Mouse (Mus musculus) forebrain, embryonic 16.5 days (tissue): ENCODE results near the gene Thada. TPM values are rescaled to one million over a fixed set of nuclear protein-coding genes. Genes with fewer than 3 reads are reported as not detected.

Experiments
- ATAC-seq: fragments of 200-750 bp; cut with Nextera tagmentation; 2 replicates; pipeline ENCODE4 v1.8.0; 2017; ENCODE audit warnings: mild to moderate bottlenecking, moderate library complexity
- H3K27ac ChIP-seq: fragments of 300-500 bp; sonication (generic); 2 replicates; pipeline ENCODE4 v1.5.1; 2014; ENCODE audit warnings: low read length, control low read depth
- H3K27me3 ChIP-seq: fragments of 300-500 bp; sonication (generic); replicated peaks from 2 replicates; pipeline ENCODE4 v1.6.1; 2014; ENCODE audit warnings: low read length; ENCODE audit not compliant: control insufficient read depth, insufficient read depth
- H3K36me3 ChIP-seq: fragments of 300-500 bp; sonication (generic); 2 replicates; pipeline ENCODE4 v1.6.1; 2014; ENCODE audit not compliant: control insufficient read depth, insufficient read depth
- H3K4me1 ChIP-seq: fragments of 300-500 bp; sonication (generic); replicated peaks from 2 replicates; pipeline ENCODE4 v1.6.1; 2014; ENCODE audit warnings: low read length; ENCODE audit not compliant: control insufficient read depth, insufficient read depth
- H3K4me2 ChIP-seq: fragments of 300-500 bp; sonication (generic); 2 replicates; pipeline ENCODE4 v1.6.1; 2014; ENCODE audit warnings: mild to moderate bottlenecking, low read length, control low read depth
- H3K4me3 ChIP-seq: fragments of 300-500 bp; sonication (generic); replicated peaks from 2 replicates; pipeline ENCODE4 v1.5.1; 2014; ENCODE audit warnings: mild to moderate bottlenecking, low read length, control low read depth
- H3K9ac ChIP-seq: fragments of 300-500 bp; sonication (generic); replicated peaks from 2 replicates; pipeline ENCODE4 v1.6.1; 2014; ENCODE audit warnings: low read depth, low read length, control low read depth
- H3K9me3 ChIP-seq: fragments of 300-500 bp; sonication (generic); 2 replicates; pipeline ENCODE4 v1.6.1; 2016; ENCODE audit warnings: low read length; ENCODE audit not compliant: control insufficient read depth
- WGBS: fragments of 180-500 bp; shearing (Covaris S2); extraction: QIAGEN DNeasy Blood & Tissue Kit; methylation state at CpG from one replicate; pipeline ENCODE4 v1.1.7; 2014; 5-methylcytosine and 5-hydroxymethylcytosine counted together
- polyA plus RNA-seq: library from polyadenylated mRNA; unstranded; fragments of >200 nt; fragmentation: Nextera tagmentation; extraction: Ambion mirVana; gene quantifications from 2 replicates; pipeline ENCODE4 v1.2.1, GENCODE M21; 2015

Gene Thada
- polyA plus RNA-seq, 1 experiment from 2014 or later = 6.6 TPM

DNA sequence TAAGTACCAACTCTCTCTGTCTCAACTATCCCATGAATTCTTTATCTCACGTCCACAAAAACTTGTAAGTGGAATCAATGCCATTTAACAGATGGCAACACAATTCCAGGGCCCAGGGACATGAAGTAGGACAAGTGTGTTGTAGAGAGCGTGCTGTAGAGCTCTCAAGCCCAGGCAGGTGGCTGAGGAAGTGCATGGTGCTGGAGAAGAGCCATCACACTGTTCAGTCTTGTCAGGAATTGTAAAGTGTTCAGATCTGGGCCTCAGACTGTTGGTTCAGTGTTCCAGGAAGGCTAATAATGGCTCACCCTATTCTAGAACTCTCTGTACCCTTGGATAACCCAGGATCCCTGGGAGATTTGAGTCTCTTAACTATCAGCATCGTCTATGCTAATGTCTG lies 321.9 kb downstream of the Thada start:
- H3K9me3 ChIP-seq = no peaks in the 10 kb centered on the region
- no peak overlapping the region for H3K27ac ChIP-seq
- WGBS = 83% methylated on average over 3 of the region's 3 CpGs
- H3K9ac ChIP-seq = no peak overlapping the region
- no peaks in the 10 kb centered on the region for H3K27me3 ChIP-seq
- H3K4me3 ChIP-seq = no peak overlapping the region
- peaks cover 11% of the 10 kb centered on the region for H3K4me1 ChIP-seq
- H3K36me3 ChIP-seq = no peaks in the 10 kb centered on the region
- ATAC-seq = no peak
- no peak overlapping the region for H3K4me2 ChIP-seq

GRCm38 (mm10) chr17:84143219-84143844 lies 322.7 kb downstream of the Thada start:
- WGBS = 60% methylated on average over 12 of the region's 12 CpGs
- Histone ChIP-seq H3K27ac (no peak overlapping the region), H3K36me3 (no peaks in the 10 kb centered on the region), H3K9me3 (no peaks in the 10 kb centered on the region), H3K27me3 (no peaks in the 10 kb centered on the region), H3K4me3 (no peak overlapping the region), H3K4me1 (0 out of 2 replicates have a peak, but pooled peaks cover 4% of the 10 kb centered on the region), H3K9ac (no peak overlapping the region), H3K4me2 (no peak overlapping the region)
- ATAC-seq = no peak

DNA sequence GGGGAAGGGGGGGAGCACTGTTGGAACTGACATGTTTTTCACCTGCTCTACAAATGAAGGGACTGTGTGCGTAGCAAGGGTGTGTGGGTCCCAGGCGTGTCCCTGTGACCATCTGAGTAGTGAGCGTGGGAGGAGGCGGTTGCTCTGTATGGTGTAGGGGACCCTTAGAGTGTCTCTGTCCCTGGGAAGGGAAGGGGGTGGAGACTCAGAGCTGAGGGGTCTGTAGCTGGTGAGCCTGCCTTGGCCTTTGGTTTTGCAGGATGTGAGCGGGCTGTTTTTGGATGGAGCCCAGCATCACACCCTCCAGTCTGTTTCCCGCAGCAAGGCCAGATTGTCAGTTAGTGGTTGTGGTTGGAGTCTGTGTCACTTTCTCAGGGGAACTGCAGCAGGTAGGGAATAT lies 324.3 kb downstream of the Thada start:
- Histone ChIP-seq H3K4me3 (no peak overlapping the region), H3K27ac (no peak overlapping the region), H3K4me1 (0 out of 2 replicates have a peak, but pooled peaks cover 4% of the 10 kb centered on the region), H3K9me3 (no peaks in the 10 kb centered on the region), H3K27me3 (no peaks in the 10 kb centered on the region), H3K4me2 (no peak overlapping the region), H3K36me3 (no peaks in the 10 kb centered on the region), H3K9ac (no peak overlapping the region)
- no peak for ATAC-seq
- 80% methylated on average over 6 of the region's 6 CpGs for WGBS

- Histone ChIP-seq H3K9ac (no peak overlapping the region), H3K9me3 (no peaks in the 10 kb centered on the region), H3K4me2 (no peak overlapping the region), H3K36me3 (no peaks in the 10 kb centered on the region), H3K4me3 (no peak overlapping the region), H3K27me3 (no peaks in the 10 kb centered on the region), H3K27ac (no peak overlapping the region), H3K4me1 (0 out of 2 replicates have a peak, but pooled peaks cover under 1% of the 10 kb centered on the region)
- 83% methylated on average over 10 of the region's 10 CpGs for WGBS
- no peak for ATAC-seq
These were observed 325.0 kb downstream of the Thada start for GRCm38 (mm10) chr17:84140822-84141507.

Other genes starting within 250 kb of the Thada start
- 0.84 and 1.7 TPM in 2 replicates for gene Plekhh2, start 45.7 kb upstream of the Thada start, polyA plus RNA-seq
- 33.0 and 34.4 TPM in 2 replicates for gene Dync2li1, start 160.3 kb upstream of the Thada start, polyA plus RNA-seq
- gene Abcg8, start 210.1 kb upstream of the Thada start, polyA plus RNA-seq = not detected in 2 replicates
- gene Abcg5, start 216.8 kb upstream of the Thada start, polyA plus RNA-seq = 0.87 and 1.0 TPM in 2 replicates